Mouse (Mus musculus) skeletal muscle tissue, postnatal 0 days (tissue): Measurements from ENCODE around the gene Dynll1. TPM values are rescaled to one million over a fixed set of nuclear protein-coding genes. Genes with fewer than 3 reads are reported as not detected.

ENCODE experiments used
- polyA plus RNA-seq: library from polyadenylated mRNA; unstranded; fragments of >200 nt; fragmentation: Nextera tagmentation; extraction: Ambion mirVana; gene quantifications from 2 replicates; pipeline ENCODE4 v1.2.1, GENCODE M21; 2015

Gene Dynll1
- 565 and 667 TPM in 2 replicates for polyA plus RNA-seq

DNA sequence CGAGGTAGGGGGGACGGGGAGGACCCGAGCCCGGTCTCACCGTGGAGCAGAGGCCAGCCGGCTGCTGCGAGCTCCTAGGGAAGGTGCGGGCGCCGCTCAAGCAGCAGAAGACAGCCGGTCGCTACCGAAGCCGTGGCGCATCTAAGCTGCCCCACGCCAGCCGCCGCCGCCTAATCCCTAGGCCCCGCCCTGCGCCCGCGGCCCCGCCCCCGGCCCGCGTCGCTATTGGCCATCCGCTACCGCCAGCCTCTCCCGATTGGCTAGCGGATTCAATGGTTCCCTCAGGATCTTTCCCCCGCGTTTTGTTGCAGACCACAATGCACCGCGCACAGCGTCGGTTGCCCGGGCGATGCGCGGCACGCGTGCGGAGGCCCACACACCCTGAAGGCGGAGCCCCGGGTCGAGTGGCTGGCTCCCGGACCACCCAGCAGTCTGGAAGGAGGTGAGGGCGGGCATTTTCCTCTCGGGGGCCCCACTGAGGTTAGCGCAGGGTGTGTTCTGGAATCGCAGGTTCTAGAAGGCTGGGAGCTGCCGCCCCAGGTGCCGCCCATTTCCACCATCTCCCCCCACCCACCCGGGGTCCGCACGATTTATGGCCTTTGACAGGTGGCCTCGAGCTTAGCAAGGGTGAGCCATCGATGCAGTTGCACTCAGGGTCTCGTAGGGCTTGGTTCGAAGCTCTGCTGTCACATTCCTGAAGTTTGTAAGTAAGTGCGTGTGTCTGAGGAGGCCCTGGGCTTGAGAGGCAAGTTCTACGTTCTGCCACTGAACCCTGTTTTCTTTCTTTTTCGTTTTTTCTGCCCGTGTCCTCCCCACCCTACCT is at the start of gene Dynll1:
Gene Dynll1, minus strand, starts transcription at position 208 of the 823 bp plus-strand sequence.

DNA sequence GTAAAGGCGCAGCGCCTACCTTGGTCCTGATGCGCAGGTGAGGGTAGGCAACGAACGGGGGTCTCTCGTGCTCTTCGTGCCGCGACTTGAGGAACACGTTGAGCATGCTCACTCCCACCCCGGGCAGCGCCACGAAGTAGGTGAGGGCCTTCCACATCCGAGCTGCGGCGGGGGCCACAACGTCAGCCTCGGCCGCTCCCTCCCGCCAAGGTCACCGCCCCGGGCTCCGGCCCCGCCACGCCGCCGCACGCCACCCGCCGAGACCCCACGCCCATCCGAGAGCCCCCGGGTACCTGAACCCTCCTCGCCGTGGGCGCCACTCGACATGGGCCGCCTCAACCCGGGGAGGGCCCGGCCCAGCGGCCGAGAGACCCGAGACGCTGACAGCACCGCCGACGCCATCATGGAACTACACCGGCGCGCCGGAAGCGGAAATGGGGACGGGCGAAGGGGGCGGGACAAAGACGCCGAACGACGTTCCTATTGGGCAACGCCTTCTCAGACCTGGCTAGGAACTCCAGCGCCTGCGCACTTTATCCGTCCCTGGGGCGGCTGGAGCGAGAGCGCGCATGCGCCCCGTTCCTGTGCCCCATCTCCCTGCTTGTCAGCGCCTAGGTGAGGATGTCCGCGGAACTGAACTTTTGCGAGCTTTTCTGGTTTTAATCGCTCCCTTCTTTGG is 47.9 kb upstream of the Dynll1 start, which contains the start of gene Cox6a1:
Gene Cox6a1, minus strand, starts transcription at position 436 of the 679 bp plus-strand sequence.

DNA sequence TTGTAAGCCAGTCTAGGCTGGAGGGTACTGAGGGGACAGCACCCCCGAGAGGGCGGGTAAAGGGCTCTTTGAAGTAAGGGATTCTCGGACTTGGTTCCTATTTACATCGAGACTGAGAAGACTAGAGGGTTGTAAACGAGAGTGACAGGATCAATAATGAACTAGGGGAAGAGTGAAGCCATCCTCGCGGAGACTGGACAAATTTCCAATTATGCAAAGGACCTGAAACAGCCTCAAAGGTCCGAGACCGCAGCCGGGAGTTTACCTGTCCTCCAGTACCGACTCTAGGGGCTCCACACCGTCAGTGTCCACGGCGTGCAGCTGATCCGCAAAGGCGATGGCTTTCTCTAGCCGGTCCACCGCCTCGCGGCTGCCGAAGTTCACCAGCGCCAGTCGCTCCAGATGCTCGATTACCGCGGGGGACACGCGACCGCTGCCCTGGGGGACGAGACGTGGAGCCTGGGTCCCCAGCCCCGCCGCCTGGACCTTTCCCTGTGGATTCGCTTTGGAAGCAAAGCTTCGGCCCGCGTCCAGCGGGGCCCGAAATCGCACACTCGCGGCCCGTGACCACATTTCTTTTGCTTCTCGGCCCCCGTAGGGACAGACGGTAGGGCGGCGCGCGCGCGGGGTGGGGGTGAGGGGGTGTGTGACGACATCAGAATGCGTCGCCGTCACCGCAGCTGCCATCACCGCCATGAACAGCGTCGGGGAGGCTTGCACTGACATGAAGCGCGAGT is 39.9 kb upstream of the Dynll1 start, which contains the start of the genes Gatc and Triap1:
Gene Gatc, minus strand, starts transcription at position 602 of the 737 bp plus-strand sequence.
Gene Triap1, plus strand, starts transcription at position 649 of the 737 bp plus-strand sequence.

DNA sequence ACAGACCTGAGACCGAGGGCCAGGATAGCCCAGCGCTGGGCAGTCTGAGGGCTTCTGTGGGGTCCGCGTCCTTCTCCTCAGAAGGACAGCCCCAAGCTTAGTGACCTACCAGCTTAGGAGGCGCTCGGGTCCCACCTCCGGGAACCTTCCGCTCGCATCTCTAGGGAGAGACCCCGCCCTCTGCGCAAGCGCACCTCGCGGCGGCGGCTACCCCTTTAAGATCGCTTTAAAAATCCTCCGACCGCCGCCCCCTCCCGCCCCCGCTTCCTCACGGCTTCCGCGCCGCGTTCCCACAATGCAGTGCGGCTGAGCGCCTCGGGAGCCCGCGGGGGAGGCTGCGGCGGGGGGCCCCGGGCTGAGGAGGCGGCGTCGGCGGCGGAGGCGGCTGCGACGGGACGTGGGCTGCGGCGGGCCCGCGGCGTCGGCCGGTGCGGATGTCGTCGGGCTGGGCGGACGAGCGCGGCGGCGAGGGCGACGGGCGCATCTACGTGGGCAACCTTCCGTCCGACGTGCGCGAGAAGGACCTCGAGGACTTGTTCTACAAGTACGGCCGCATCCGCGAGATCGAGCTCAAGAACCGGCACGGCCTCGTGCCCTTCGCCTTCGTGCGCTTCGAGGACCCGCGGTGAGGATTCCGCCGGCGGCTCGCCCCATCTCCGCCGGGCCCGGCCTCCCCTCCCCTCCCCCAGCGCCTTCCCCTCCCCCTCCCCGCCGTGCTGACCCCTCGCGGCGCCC is 26.2 kb upstream of the Dynll1 start, which contains the start of gene Srsf9:
Gene Srsf9, plus strand, starts transcription at position 303 of the 735 bp plus-strand sequence.

DNA sequence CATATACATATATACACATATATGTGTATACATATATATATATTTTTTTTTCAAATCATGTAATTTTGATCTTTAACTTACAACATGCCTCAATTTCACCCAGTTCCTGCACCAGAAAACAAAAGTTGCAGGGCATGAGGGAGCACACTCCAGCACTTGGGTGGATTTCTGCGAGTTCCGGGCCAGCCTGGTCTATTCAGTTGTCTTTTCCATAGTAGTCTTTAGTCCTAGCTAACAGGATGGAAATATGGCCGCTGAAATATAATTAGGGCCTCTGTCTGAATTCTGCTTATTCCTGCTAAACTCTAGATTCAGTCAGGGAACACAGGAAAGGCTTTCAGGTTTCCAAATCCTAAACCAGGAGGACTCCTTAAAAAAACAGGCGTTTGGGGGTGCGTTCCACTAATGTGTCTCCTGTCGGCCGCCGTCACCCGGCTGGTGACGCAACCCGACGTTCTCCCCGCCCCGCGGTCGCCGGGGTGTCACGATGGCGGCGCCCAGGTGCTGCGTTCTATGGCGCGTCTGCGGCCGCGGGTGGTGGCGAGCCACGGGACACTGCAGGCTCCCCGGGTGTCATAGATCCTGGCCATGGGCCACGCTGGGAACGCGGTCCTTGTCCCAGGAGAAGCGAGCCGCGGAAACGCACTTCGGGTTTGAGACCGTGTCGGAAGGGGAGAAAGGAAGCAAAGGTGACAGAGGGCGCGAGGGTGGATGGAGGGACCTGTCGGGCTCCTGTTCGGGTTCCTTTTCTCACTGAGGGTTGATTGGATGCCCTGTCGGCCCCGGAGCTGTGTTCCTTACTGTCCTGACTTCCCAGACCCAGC is 21.4 kb downstream of the Dynll1 start, which contains the start of gene Coq5:
Gene Coq5, plus strand, starts transcription at position 441 of the 824 bp plus-strand sequence.

DNA sequence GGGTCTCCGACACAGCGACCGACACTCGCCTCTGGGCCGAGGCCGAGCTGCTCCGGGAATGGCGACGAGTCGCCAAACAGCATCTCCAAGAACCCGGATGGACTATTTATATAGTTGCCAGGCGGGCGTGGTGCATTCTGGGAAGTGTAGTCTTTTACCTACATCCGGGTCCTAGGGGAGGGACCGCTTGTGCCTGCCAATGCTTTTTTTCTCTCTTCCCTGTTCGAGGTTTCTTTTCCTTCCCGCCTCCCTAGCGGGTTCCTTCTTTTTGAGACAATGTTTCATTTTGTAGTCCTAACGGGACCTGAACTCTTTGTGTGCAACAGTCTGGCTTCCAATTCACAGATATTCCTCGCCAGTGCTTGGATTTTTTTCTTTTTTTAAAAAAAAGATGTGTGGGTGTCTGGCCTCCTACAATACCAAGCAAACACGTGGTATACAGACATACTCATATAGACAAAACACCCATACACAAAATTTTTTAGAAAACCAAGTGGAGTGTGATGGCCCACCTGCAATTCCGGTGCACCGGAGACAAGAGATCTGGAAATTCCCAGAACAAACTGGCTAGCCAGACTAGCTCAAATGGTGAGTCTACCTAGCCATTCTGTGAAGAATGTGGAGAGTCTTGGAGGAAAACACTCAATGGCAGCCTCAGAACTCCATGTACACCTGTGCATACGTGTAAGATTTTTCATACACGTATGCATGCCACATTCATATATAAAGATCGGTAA is 27.8 kb downstream of the Dynll1 start, which contains the start of gene Rnf10:
Gene Rnf10, minus strand, starts transcription at position 87 of the 737 bp plus-strand sequence.

Other genes starting within 250 kb of the Dynll1 start
- gene Gm10401, start 202.7 kb downstream of the Dynll1 start, polyA plus RNA-seq, result 16.4 and 20.0 TPM in 2 replicates
- 97.2 and 104 TPM in 2 replicates for gene Acads, start 181.7 kb downstream of the Dynll1 start, polyA plus RNA-seq
- 10.2 and 11.9 TPM in 2 replicates for gene Unc119b, start 166.0 kb downstream of the Dynll1 start, polyA plus RNA-seq
- 42.9 and 45.9 TPM in 2 replicates for gene Mlec, start 142.8 kb downstream of the Dynll1 start, polyA plus RNA-seq
- 1.1 and 1.6 TPM in 2 replicates for gene Cabp1, start 106.6 kb downstream of the Dynll1 start, polyA plus RNA-seq
- 48.9 and 59.9 TPM in 2 replicates for gene Pop5, start 65.2 kb downstream of the Dynll1 start, polyA plus RNA-seq
- gene Rnf10, start 28.1 kb downstream of the Dynll1 start, polyA plus RNA-seq, result 97.3 and 98.4 TPM in 2 replicates
- 89.5 and 90.2 TPM in 2 replicates for gene Coq5, start 21.3 kb downstream of the Dynll1 start, polyA plus RNA-seq
- gene Srsf9, start 26.2 kb upstream of the Dynll1 start, polyA plus RNA-seq, result 65.4 and 86.5 TPM in 2 replicates
- gene Gatc, start 40.2 kb upstream of the Dynll1 start, polyA plus RNA-seq, result 18.5 and 20.5 TPM in 2 replicates
- 35.3 and 37.8 TPM in 2 replicates for gene Triap1, start 40.2 kb upstream of the Dynll1 start, polyA plus RNA-seq
- 668 and 861 TPM in 2 replicates for gene Cox6a1, start 48.0 kb upstream of the Dynll1 start, polyA plus RNA-seq
- gene Msi1, start 128.6 kb upstream of the Dynll1 start, polyA plus RNA-seq, result 1.0 and 1.1 TPM in 2 replicates
- gene Pla2g1b, start 165.3 kb upstream of the Dynll1 start, polyA plus RNA-seq, result not detected in 2 replicates
- 20.6 and 24.7 TPM in 2 replicates for gene Sirt4, start 183.7 kb upstream of the Dynll1 start, polyA plus RNA-seq
- gene Pxn, start 205.7 kb upstream of the Dynll1 start, polyA plus RNA-seq, result 50.9 and 53.6 TPM in 2 replicates